13 mouse cellular contexts compared by ENCODE assay signal in the genomic region with DNA sequence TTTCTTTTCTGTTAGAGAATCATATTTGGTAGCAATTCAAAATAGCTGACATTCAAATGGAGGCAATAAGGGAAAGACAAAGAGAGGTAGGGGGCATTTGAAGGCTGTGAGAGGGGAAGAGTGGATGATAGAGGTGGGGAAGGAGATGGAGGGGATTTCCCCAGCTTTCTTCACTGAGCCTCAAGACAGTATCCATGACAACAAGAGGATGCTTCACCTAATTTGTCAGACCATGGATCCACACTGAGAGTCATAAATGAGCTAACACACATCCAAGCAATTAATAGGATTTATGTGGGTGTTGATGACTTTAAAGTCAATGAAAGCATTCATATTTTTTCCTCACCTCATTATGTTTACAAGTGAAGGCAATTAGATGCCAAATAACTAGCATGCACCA.
"Had no signal": no experiment of that assay in that cellular context is flagged by ENCODE, and none has a peak within 500 bp of the region (broad histone marks: within the 10 kb centered on the region; RNA-seq: fewer than 3 reads in every experiment).

No protein-coding gene starts in this region.

- H3K27me3 ChIP-seq: limb, embryonic 15.5 days; liver, embryonic 12.5 days; megakaryocyte, embryonic 14.5 days; midbrain, embryonic 12.5 days had no signal

- H3K4me1 ChIP-seq: limb, embryonic 15.5 days; liver, embryonic 12.5 days; megakaryocyte, embryonic 14.5 days; midbrain, embryonic 12.5 days had no signal

- H3K36me3 ChIP-seq: limb, embryonic 15.5 days; liver, embryonic 12.5 days; midbrain, embryonic 12.5 days had no signal

- H3K9ac ChIP-seq: limb, embryonic 15.5 days; liver, embryonic 12.5 days; lung, embryonic 14.5 days; midbrain, embryonic 12.5 days had no signal

- H3K27ac ChIP-seq: limb, embryonic 15.5 days; liver, embryonic 12.5 days; macrophage; midbrain, embryonic 12.5 days had no signal

- H3K9me3 ChIP-seq: limb, embryonic 15.5 days; liver, embryonic 12.5 days; midbrain, embryonic 12.5 days had no signal

- H3K4me3 ChIP-seq: limb, embryonic 15.5 days; liver, embryonic 12.5 days; megakaryocyte, embryonic 14.5 days; midbrain, embryonic 12.5 days had no signal

- DNase-seq: kidney, adult 8-10 months; kidney, postnatal 25 days; lung, embryonic 14.5 days; lung, postnatal 14 days; right cerebral cortex, adult 18-20 months; right cerebral cortex, postnatal 25 days; thymus, postnatal 36 days had no signal

- H3K4me2 ChIP-seq: limb, embryonic 15.5 days; liver, embryonic 12.5 days; lung, embryonic 14.5 days; midbrain, embryonic 12.5 days had no signal

- ATAC-seq: liver, embryonic 12.5 days; midbrain, embryonic 16.5 days had no signal
